Mouse (Mus musculus) CD8-positive naive resting alpha-beta T cell, adult 2 months (primary cell): Measurements from ENCODE around the gene Dok3.
"Not testable (repeated sequence)": the region's sequence is repeated elsewhere in the genome, so short reads cannot be mapped to it uniquely, and the experiment has no call there.

Source experiments
- DNase-seq, 2 experiments: peaks; one replicate each; pipeline ENCODE4 v3.0.0; 2022; ENCODE audit warnings: low read depth in 2 of 2, low spot score in 2 of 2

Gene Dok3

DNA sequence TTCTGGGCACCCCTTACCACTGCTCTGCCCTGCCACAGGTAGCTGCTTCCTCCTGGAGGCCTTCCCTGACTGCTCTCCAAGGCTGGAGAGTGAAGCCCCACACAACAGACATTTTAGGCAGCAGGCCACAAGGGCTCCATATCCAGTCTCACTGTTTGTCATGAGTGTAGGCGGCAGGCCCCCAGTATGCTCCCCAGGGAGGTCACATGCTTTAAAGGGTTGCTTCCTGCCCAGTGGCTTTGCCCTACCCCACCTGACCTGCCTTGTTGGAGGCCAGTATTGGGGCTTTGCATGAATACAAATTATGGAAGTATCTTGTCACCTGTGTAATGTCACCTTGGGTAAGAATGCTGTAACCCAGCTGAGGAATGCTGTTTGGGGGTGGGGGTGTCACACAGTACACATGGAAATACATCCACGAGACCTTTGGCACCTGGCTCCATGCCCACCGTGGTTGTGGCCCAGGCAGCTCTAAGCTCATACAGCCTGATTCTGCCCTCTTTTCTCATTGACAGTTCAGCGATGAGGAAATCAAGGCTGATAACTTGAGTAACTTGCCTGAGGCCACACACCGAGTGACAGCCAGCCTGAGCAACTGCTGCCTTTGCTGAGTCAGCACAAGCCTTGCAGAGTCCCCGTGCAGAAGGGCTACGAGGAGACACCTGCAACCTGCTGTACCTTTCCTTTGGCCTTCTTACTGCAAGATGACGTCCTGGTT is at the start of gene Dok3:
Dok3 (minus strand) TSS at position 99 of the 718 bp plus-strand sequence.
- DNase-seq, result no peak

DNA sequence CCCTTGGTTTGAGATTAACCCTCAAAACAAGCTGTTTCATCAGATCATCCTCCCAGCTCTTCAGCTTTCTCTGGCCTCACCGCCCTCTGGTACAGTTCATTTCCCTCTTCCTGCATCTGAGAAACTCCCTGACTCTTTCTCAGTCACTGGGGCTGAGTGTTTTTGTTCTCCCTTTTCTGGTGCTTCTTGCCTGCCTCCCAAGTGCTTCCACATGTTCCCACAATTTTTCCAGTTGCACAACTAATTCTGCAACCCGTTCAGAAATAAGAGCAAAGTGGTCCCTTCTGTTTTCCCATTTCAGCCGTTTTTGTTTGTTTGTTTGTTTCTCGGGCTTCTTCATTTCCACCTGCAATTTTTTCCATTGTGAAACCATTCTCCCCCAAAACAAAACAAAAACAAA is 49.0 kb upstream of the Dok3 start:
- DNase-seq, result no peak

GRCm38 (mm10) chr13:55576872-55577271 is 47.8 kb upstream of the Dok3 start:
- not testable (repeated sequence) for DNase-seq

DNA sequence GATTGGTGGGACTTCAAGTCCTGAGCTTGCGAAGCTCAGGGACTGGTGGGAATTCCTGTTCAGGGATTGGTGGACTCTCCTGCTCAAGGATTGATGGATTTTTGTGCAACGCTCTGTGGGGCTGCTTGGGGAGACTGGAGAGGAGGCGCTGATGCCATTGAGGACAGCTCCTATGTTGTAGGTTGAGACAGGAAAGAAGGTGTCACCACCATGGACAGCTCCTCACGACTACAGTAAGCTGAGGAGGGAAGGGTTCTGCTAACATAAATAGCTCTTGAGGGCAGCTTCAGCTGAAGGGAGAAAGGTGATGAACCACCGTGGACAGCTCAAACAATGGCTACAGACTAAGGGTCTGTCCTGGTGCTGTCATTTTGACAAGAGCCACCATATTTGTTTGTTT is 46.8 kb upstream of the Dok3 start:
- no peak for DNase-seq

- DNase-seq, result no peak
Measured at GRCm38 (mm10) chr13:55574321-55574720, 45.2 kb upstream of the Dok3 start.

DNA sequence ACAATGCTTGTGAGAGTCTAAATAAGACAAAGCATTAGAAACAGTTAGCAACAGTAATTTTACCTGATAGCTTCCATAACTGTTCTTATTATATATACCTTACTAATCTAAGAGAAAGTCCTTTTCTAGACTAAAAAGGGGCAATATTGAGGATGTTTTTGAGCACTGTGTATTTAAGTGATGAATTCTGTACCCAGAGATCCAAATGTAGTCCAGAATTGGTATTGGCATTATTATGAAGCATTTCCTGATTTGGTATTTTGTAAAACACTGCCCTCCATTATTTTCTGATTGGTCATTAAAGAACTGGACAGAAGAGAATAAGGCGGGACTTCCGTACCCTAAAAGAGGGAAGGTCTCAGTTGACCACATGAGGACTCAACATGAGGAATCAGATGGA is 44.3 kb upstream of the Dok3 start, which contains the start of gene Tmed9:
Tmed9 (plus strand) TSS at position 301 of the 400 bp plus-strand sequence.
- no peak for DNase-seq

GRCm38 (mm10) chr13:55571977-55572376 is 42.9 kb upstream of the Dok3 start:
- no peak for DNase-seq

- peak; percentile 87 to 88 for DNase-seq
Measured at GRCm38 (mm10) chr13:55571027-55571751, 42.1 kb upstream of the Dok3 start, which contains the start of gene Fam193b. Gene Fam193b (minus strand): TSS chr13:55571120.

DNA sequence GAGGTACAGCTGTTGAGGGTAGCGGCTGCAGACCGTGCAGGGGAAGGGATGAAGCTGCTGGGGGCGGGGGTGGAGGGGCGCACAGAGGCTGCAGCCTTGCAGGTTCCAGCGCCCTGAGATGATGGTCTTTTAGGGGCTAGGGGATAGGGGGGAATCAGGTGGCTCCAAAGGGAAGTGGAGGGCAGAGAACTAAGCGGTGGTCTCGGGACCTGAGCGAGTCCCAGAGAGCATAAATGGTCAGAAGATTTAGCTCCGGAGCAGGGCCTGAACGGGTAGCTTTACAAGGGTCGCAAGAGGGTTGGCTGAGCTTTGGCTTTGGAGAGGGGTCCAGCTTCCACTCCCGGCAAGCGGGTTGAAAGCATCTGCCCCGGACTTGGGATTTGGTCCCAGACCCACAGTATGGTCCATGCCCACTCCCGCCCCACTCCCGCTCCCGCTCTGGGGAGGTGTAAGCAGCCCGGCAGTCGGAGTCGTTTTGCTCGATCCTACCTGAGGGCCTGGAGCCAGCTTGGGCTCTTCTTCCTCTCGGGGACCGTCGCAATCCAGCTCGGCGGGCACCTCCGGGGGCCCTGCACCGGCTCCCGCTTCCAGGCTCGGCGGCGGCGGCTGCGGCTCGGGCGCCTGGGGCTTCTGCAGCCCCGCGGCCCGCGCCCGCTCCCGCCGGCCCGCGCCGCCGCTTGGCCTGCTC is 41.3 kb upstream of the Dok3 start:
- peak in 1 of 2 experiments; percentile 14 for DNase-seq

GRCm38 (mm10) chr13:55569726-55570285 is 40.7 kb upstream of the Dok3 start:
- DNase-seq, result no peak

DNA sequence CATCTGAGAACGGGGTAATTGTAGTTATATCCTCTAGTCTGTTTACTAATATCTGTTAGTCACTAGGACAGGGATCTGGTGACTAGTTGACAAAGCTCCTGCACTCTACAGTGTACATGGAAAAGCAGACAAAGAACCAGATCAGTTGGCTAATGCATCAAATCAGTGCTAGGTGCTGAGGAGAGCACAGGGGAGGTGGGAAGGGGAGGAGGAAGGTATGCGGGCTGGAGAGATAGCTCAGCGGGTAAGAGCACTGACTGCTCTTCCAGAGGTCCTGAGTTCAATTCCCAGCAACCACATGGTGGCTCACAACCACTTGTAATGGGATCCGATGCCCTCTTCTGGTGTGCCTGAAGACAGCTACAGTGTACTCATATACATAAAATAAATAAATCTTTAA is 39.4 kb upstream of the Dok3 start:
- not testable (repeated sequence) for DNase-seq

GRCm38 (mm10) chr13:55567949-55568348 is 38.9 kb upstream of the Dok3 start:
- DNase-seq, result no peak

DNA sequence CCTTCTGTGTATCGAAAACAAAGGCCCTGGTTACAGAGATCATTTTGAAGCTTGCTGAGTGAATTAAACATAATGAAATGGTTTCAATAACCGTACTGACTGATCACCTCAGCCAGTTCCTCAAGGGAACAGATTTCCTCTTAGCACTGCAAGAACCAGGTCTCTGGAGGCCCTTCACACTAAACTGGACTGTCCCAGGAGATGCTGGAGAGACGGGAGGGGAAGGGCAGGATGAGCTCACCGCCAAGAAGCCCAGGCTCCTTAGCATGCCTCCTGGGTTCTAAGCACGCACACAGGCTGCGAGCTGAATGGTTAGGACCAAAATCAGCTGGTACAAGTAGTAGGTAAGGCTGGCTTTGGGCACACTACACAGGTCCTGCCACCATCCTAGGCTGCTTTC is 37.9 kb upstream of the Dok3 start:
- DNase-seq, result no peak

- DNase-seq, result no peak
Measured at GRCm38 (mm10) chr13:55563266-55563879, 34.3 kb upstream of the Dok3 start.

- DNase-seq, result no peak
Measured at GRCm38 (mm10) chr13:55557499-55557898, 28.4 kb upstream of the Dok3 start.

- no peak for DNase-seq
Measured at GRCm38 (mm10) chr13:55555921-55556320, 26.8 kb upstream of the Dok3 start.

GRCm38 (mm10) chr13:55549061-55549460 is 20.0 kb upstream of the Dok3 start:
- DNase-seq, result no peak

GRCm38 (mm10) chr13:55548426-55548825 is 19.3 kb upstream of the Dok3 start:
- DNase-seq, result no peak

DNA sequence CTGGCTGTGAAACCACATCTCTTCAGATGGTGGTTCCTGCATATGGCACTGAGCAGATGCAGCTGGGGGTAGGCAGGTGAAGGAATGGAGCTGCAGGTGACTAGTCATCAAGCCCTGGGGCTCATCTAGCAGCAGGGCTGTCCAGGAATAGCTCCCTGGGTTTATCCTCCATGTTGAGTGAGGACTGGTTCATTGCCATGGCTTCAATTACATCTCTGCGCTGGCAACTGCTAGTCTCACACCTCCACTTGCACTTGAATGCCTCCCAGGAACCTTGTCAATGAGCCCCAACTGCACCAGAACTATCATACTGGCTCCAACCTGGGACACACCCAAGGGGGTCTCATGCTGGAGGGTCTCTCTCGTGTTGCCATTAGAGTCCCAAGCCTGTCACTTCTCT is 18.8 kb upstream of the Dok3 start:
- no peak for DNase-seq

DNA sequence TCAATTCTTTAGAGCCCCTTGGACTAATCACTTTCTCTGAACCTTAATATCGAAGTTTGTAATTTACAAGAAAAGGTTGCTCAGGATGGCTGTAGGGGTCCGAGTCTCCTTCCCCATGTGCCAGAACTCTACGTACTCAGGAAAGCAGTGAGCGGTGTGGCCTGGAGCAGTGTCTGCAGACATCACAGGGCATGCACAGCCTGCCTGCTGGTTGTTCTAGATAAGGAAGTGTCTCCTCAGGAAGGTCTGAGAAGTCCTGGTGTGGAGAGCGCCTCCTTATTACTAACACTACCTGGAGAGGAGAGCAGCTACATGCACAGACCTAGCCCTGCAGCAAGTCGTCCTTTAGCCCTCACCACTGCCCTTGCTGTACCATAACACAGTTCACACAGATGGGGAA is 15.7 kb upstream of the Dok3 start:
- DNase-seq, result no peak

DNA sequence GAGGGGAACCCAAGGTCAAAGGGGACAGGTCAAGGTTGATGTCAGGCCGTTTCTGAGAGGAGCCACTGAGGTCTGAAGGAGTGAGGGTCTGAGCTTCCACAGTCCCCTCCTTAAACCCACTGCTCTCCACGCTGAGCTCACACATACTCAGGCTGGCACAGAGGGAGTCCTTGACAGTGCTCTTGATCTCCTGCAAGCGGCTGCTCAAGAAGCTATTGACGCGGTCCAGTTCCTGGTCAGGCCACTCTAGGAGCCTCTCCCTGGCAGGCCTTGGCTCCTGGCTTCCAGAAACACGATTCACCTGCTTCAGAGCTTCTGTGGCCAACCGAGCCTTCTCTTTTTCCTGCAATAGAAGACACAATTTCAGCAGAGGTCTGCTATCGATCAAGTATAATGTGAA is 14.4 kb upstream of the Dok3 start:
- no peak for DNase-seq
